Mouse (Mus musculus) liver, embryonic 14.5 days (tissue): ENCODE measurements around the gene Tent4a.

Source experiments
- CTCF ChIP-seq: IDR thresholded peaks from 2 replicates; pipeline ENCODE4 v1.5.1; 2016; ENCODE audit warnings: antibody characterized with exemption, low read depth, control low read depth
- EP300 ChIP-seq: IDR thresholded peaks from 2 replicates; pipeline ENCODE4 v1.6.1; 2016; ENCODE audit warnings: antibody characterized with exemption, low read depth

GRCm38 (mm10) chr13:69553024-69553423 lies 18.6 kb upstream of the Tent4a start:
- TF ChIP-seq CTCF (peak; percentile 92), EP300 (no peak)
